9 mouse cellular contexts compared by ENCODE assay signal in the genomic region with DNA sequence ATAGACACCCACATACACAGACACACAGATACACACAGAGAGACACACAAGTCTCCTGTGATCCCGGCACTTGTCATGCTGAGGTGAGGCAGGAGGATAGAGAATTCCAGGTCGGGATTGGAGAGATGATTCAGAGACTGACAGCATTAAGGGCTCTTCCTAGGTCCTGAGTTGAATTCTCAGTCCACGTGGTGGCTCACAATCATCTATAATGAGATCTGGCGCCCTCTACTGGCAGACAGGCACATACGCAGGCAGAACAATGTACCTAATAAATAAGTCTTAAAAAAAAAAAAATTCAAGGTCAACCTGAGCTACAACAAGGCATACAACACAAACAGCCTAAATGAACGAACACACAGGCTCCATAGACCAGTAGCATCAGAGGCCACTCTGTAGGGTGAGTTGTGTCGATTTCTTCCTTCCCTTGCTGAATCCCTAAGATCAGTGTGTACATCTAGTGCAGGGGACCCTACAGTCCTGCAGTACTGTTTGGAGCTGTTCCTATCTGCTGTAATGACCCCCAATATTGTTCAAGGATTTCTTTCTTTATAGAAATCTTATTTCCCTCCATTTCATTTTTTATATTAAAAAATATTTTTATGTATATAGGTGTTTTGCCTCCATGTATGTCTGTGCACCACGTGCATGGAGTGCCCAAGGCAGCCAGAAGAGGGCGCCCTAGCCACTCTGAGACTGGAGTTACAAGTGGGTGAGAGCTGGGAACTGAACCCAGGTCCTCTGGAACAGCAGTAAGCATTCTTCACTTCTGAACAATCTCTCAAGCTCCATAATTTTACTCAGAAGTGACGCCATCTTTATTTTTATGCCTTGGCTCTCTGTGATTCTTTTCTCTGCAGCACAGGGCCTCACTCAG. TPM values are rescaled to one million over a fixed set of nuclear protein-coding genes. Genes with fewer than 3 reads are reported as not detected.
DNase-seq lines count a peak whose midpoint lies in the region; ATAC-seq and TF ChIP-seq lines count a peak whose summit lies in the region.
"Had no signal": no experiment of that assay in that cellular context is flagged by ENCODE, and none has a peak within 500 bp of the region (broad histone marks: within the 10 kb centered on the region; RNA-seq: fewer than 3 reads in every experiment).

No protein-coding gene starts in this region.

- H3K9me3 ChIP-seq in heart, embryonic 11.5 days (replicated peaks; ENCODE audit: control insufficient read depth, low read length), result no peaks in the 10 kb centered on the region
- no peaks in the 10 kb centered on the region for H3K9me3 ChIP-seq in embryonic facial prominence, embryonic 11.5 days (replicated peaks; ENCODE audit: control insufficient read depth, low read length)
- no peaks in the 10 kb centered on the region for H3K9me3 ChIP-seq in intestine, postnatal 0 days (ENCODE audit: control insufficient read depth)
- H3K9me3 ChIP-seq: liver, embryonic 15.5 days had no signal

- H3K9ac ChIP-seq in heart, adult 2 months (ENCODE audit: low read depth, low read length), result no peak overlapping the region
- H3K9ac ChIP-seq in heart, embryonic 11.5 days (ENCODE audit: low read depth, low read length), result no peak overlapping the region
- H3K9ac ChIP-seq in embryonic facial prominence, embryonic 11.5 days (replicated peaks; ENCODE audit: low read length), result no peak overlapping the region
- H3K9ac ChIP-seq in intestine, postnatal 0 days (ENCODE audit: low read depth, low read length), result no peak overlapping the region
- H3K9ac ChIP-seq: liver, embryonic 15.5 days had no signal

- intact Hi-C loops in heart, adult 2 months (cut with DNase I), result no loop called here

- H3K27me3 ChIP-seq in heart, adult 2 months (ENCODE audit: control insufficient read depth, insufficient read depth, low read length), result no peaks in the 10 kb centered on the region
- H3K27me3 ChIP-seq in heart, embryonic 11.5 days (ENCODE audit: control insufficient read depth, insufficient read depth, low read length), result peaks cover 10% of the 10 kb centered on the region; the same call in 1 of the 2 replicates
- H3K27me3 ChIP-seq in embryonic facial prominence, embryonic 11.5 days (ENCODE audit: control insufficient read depth, insufficient read depth, low read length), result no peaks in the 10 kb centered on the region
- H3K27me3 ChIP-seq in intestine, postnatal 0 days (replicated peaks; ENCODE audit: control insufficient read depth, insufficient read depth, low read length), result no peaks in the 10 kb centered on the region

- H3K4me3 ChIP-seq in heart, adult 2 months, result no peak overlapping the region
- no peak overlapping the region for H3K4me3 ChIP-seq in heart, embryonic 11.5 days (ENCODE audit: low read depth, low read length)
- H3K4me3 ChIP-seq in embryonic facial prominence, embryonic 11.5 days (ENCODE audit: low read depth, low read length), result no peak overlapping the region
- no peak overlapping the region for H3K4me3 ChIP-seq in intestine, postnatal 0 days (ENCODE audit: low read depth, low read length)
- H3K4me3 ChIP-seq: liver, embryonic 15.5 days had no signal

- H3K4me2 ChIP-seq in heart, embryonic 11.5 days, result no peak overlapping the region
- no peak overlapping the region for H3K4me2 ChIP-seq in embryonic facial prominence, embryonic 11.5 days (ENCODE audit: low read depth, low read length)
- no peak overlapping the region for H3K4me2 ChIP-seq in intestine, postnatal 0 days (replicated peaks; ENCODE audit: low read depth)
- H3K4me2 ChIP-seq: liver, embryonic 15.5 days had no signal

- peak; percentile 31 to 44 for DNase-seq in heart, adult 2 months
- peak; percentile 83 to 84 for DNase-seq in B cell, adult 2 months
- peak; percentile 50 for DNase-seq in adrenal gland, postnatal 25 days
- peak; percentile 85 for DNase-seq in embryonic facial prominence, embryonic 11.5 days (ENCODE audit: low spot score)
- DNase-seq in spleen, postnatal 10 days (ENCODE audit: low spot score in 2 of 2), result peak; percentile 37 to 81

- 31% methylated on average over 10 of the region's 10 CpGs for WGBS in heart, adult 2 months
- 31% methylated on average over 10 of the region's 10 CpGs for WGBS in heart, embryonic 11.5 days (ENCODE audit: insufficient replicate concordance)
- 30% methylated on average over 10 of the region's 10 CpGs for WGBS in embryonic facial prominence, embryonic 11.5 days
- 32% methylated on average over 10 of the region's 10 CpGs for WGBS in intestine, postnatal 0 days

- no peaks in the 10 kb centered on the region for H3K4me1 ChIP-seq in heart, adult 2 months (ENCODE audit: control insufficient read depth, insufficient read depth, low read length)
- no peaks in the 10 kb centered on the region for H3K4me1 ChIP-seq in heart, embryonic 11.5 days (ENCODE audit: control insufficient read depth, insufficient read depth, low read length)
- no peaks in the 10 kb centered on the region for H3K4me1 ChIP-seq in embryonic facial prominence, embryonic 11.5 days (ENCODE audit: control insufficient read depth, insufficient read depth, low read length)
- no peaks in the 10 kb centered on the region for H3K4me1 ChIP-seq in intestine, postnatal 0 days (replicated peaks; ENCODE audit: control insufficient read depth, insufficient read depth, low read length)

- TF ChIP-seq EP300 in heart, adult 2 months (IDR thresholded peaks at IDR 0.05; ENCODE audit: insufficient read depth, low read depth, low read length), result no peak

- H3K36me3 ChIP-seq in heart, adult 2 months (ENCODE audit: control insufficient read depth, insufficient read depth, low read length), result no peaks in the 10 kb centered on the region
- H3K36me3 ChIP-seq in heart, embryonic 11.5 days (ENCODE audit: control insufficient read depth, insufficient read depth, low read length), result no peaks in the 10 kb centered on the region
- H3K36me3 ChIP-seq in embryonic facial prominence, embryonic 11.5 days (replicated peaks; ENCODE audit: control insufficient read depth, insufficient read depth, low read depth, low read length), result no peaks in the 10 kb centered on the region
- H3K36me3 ChIP-seq in intestine, postnatal 0 days (ENCODE audit: control insufficient read depth, insufficient read depth), result peaks cover 9% of the 10 kb centered on the region; the same call in 1 of the 2 replicates

- TF ChIP-seq POLR2A in heart, adult 2 months (IDR thresholded peaks at IDR 0.05; ENCODE audit: insufficient read depth, low read depth, low read length), result no peak

- TF ChIP-seq CTCF in heart, adult 2 months (IDR thresholded peaks at IDR 0.05), result peak; percentile 83
- peak; percentile 87 for TF ChIP-seq CTCF in intestine, postnatal 0 days (IDR thresholded peaks at IDR 0.05; ENCODE audit: low read depth)

- H3K27ac ChIP-seq in heart, adult 2 months, result no peak overlapping the region
- no peak overlapping the region for H3K27ac ChIP-seq in heart, embryonic 11.5 days (ENCODE audit: low read depth, low read length)
- H3K27ac ChIP-seq in embryonic facial prominence, embryonic 11.5 days (replicated peaks; ENCODE audit: low read depth, low read length), result no peak overlapping the region
- no peak overlapping the region for H3K27ac ChIP-seq in intestine, postnatal 0 days (ENCODE audit: low read depth, low read length)
- H3K27ac ChIP-seq: liver, embryonic 15.5 days had no signal

- ATAC-seq in heart, embryonic 11.5 days (replicated peaks; ENCODE audit: insufficient number of reproducible peaks, low FRiP score, low TSS enrichment), result no peak
- no peak for ATAC-seq in embryonic facial prominence, embryonic 11.5 days (replicated peaks; ENCODE audit: insufficient number of reproducible peaks, low FRiP score, low TSS enrichment, low read depth)
- peak; percentile 35; the same call in 1 of the 2 replicates for ATAC-seq in intestine, postnatal 0 days
- peak; percentile 91 for ATAC-seq in megakaryocyte progenitor cell, adult 5-6 weeks (replicated peaks; ENCODE audit: poor library complexity)

- no peaks in the 10 kb centered on the region for H3K79me2 ChIP-seq in heart, adult 2 months (replicated peaks; ENCODE audit: control insufficient read depth, insufficient read depth, low read length)

RNA-seq across cellular contexts. Expression of gene H2-K1, which starts 8.1 kb away (rescaled TPM):
- 100 to 1,000 TPM; 103 to 117 TPM for total RNA-seq in heart, adult 2 months (2021)
- polyA plus RNA-seq in heart, adult 2 months (2012; rRNA removed), result 655 and 1,075 TPM in 2 replicates
- polyA plus RNA-seq in heart, embryonic 11.5 days (2014; fragmentation: Nextera tagmentation; extraction: Ambion mirVana), result 13.8 and 13.9 TPM in 2 replicates
- 321 and 327 TPM in 2 replicates for total RNA-seq in adrenal gland, postnatal 25 days (2021)
- 7.5 and 7.6 TPM in 2 replicates for polyA plus RNA-seq in embryonic facial prominence, embryonic 11.5 days (2014; fragmentation: Nextera tagmentation; extraction: Ambion mirVana)
- 896 and 933 TPM in 2 replicates for polyA plus RNA-seq in intestine, postnatal 0 days (2015; fragmentation: Nextera tagmentation; extraction: Ambion mirVana)
- 914 and 1,011 TPM in 2 replicates for total RNA-seq in megakaryocyte progenitor cell, adult 5-6 weeks (2015)
- 697 and 748 TPM in 2 replicates for total RNA-seq in megakaryocyte progenitor cell, adult 5-6 weeks (2017)

RNA-seq across cellular contexts. Expression of gene Ring1, which starts 32.5 kb away (rescaled TPM):
- total RNA-seq in heart, adult 2 months (2021), result 10 to 100 TPM; 13.0 to 13.1 TPM
- 18.6 and 20.8 TPM in 2 replicates for polyA plus RNA-seq in heart, adult 2 months (2012; rRNA removed)
- 3.9 and 4.4 TPM in 2 replicates for polyA plus RNA-seq in heart, embryonic 11.5 days (2014; fragmentation: Nextera tagmentation; extraction: Ambion mirVana)
- 50.8 and 66.2 TPM in 2 replicates for total RNA-seq in adrenal gland, postnatal 25 days (2021)
- 3.8 and 6.6 TPM in 2 replicates for polyA plus RNA-seq in embryonic facial prominence, embryonic 11.5 days (2014; fragmentation: Nextera tagmentation; extraction: Ambion mirVana)
- 9.1 and 10.1 TPM in 2 replicates for polyA plus RNA-seq in intestine, postnatal 0 days (2015; fragmentation: Nextera tagmentation; extraction: Ambion mirVana)
- 8.1 and 9.6 TPM in 2 replicates for total RNA-seq in megakaryocyte progenitor cell, adult 5-6 weeks (2015)
- 9.8 and 12.7 TPM in 2 replicates for total RNA-seq in megakaryocyte progenitor cell, adult 5-6 weeks (2017)

RNA-seq across cellular contexts. Expression of gene H2-Ke6, which starts 35.8 kb away (rescaled TPM):
- total RNA-seq in heart, adult 2 months (2021), result 100 to 1,000 TPM; 112 to 138 TPM
- polyA plus RNA-seq in heart, adult 2 months (2012; rRNA removed), result 87.0 and 91.6 TPM in 2 replicates
- 29.4 and 35.5 TPM in 2 replicates for polyA plus RNA-seq in heart, embryonic 11.5 days (2014; fragmentation: Nextera tagmentation; extraction: Ambion mirVana)
- 239 TPM in 2 replicates for total RNA-seq in adrenal gland, postnatal 25 days (2021)
- 43.0 and 46.3 TPM in 2 replicates for polyA plus RNA-seq in embryonic facial prominence, embryonic 11.5 days (2014; fragmentation: Nextera tagmentation; extraction: Ambion mirVana)
- 59.8 and 67.1 TPM in 2 replicates for polyA plus RNA-seq in intestine, postnatal 0 days (2015; fragmentation: Nextera tagmentation; extraction: Ambion mirVana)
- total RNA-seq in megakaryocyte progenitor cell, adult 5-6 weeks (2015), result 61.7 and 65.6 TPM in 2 replicates
- total RNA-seq in megakaryocyte progenitor cell, adult 5-6 weeks (2017), result 36.6 and 46.5 TPM in 2 replicates

RNA-seq across cellular contexts. Expression of gene Rps18, which starts 36.2 kb away (rescaled TPM):
- total RNA-seq in heart, adult 2 months (2021), result 100 to 1,000 TPM; 364 to 420 TPM
- polyA plus RNA-seq in heart, adult 2 months (2012; rRNA removed), result 180 and 194 TPM in 2 replicates
- 1,135 and 1,150 TPM in 2 replicates for polyA plus RNA-seq in heart, embryonic 11.5 days (2014; fragmentation: Nextera tagmentation; extraction: Ambion mirVana)
- total RNA-seq in adrenal gland, postnatal 25 days (2021), result 630 and 736 TPM in 2 replicates
- 1,395 and 1,560 TPM in 2 replicates for polyA plus RNA-seq in embryonic facial prominence, embryonic 11.5 days (2014; fragmentation: Nextera tagmentation; extraction: Ambion mirVana)
- polyA plus RNA-seq in intestine, postnatal 0 days (2015; fragmentation: Nextera tagmentation; extraction: Ambion mirVana), result 1,060 and 1,067 TPM in 2 replicates
- 3,964 and 4,103 TPM in 2 replicates for total RNA-seq in megakaryocyte progenitor cell, adult 5-6 weeks (2015)
- total RNA-seq in megakaryocyte progenitor cell, adult 5-6 weeks (2017), result 1,202 and 1,622 TPM in 2 replicates

RNA-seq across cellular contexts. Expression of gene Vps52, which starts 36.4 kb away (rescaled TPM):
- total RNA-seq in heart, adult 2 months (2021), result 10 to 100 TPM; 38.1 to 39.1 TPM
- 47.8 and 56.4 TPM in 2 replicates for polyA plus RNA-seq in heart, adult 2 months (2012; rRNA removed)
- 28.1 and 29.5 TPM in 2 replicates for polyA plus RNA-seq in heart, embryonic 11.5 days (2014; fragmentation: Nextera tagmentation; extraction: Ambion mirVana)
- 57.4 and 70.0 TPM in 2 replicates for total RNA-seq in adrenal gland, postnatal 25 days (2021)
- polyA plus RNA-seq in embryonic facial prominence, embryonic 11.5 days (2014; fragmentation: Nextera tagmentation; extraction: Ambion mirVana), result 26.9 and 27.7 TPM in 2 replicates
- 23.5 and 25.5 TPM in 2 replicates for polyA plus RNA-seq in intestine, postnatal 0 days (2015; fragmentation: Nextera tagmentation; extraction: Ambion mirVana)
- total RNA-seq in megakaryocyte progenitor cell, adult 5-6 weeks (2015), result 16.6 and 19.1 TPM in 2 replicates
- 13.7 and 15.7 TPM in 2 replicates for total RNA-seq in megakaryocyte progenitor cell, adult 5-6 weeks (2017)

Comparison
In these comparisons a context has a peak if more than half of its experiments do, and no peak if none do; other contexts are left out.
1. RNA of gene H2-K1, which starts 8.1 kb away (polyA plus RNA-seq): 655 to 1,075 TPM in heart, adult 2 months and 896 to 933 TPM in intestine, postnatal 0 days; 13.8 to 13.9 TPM in heart, embryonic 11.5 days and 7.5 to 7.6 TPM in embryonic facial prominence, embryonic 11.5 days; every median in the first group is over 10 times any median in the second.
2. ATAC-seq: peak in intestine, postnatal 0 days (single experiment) and megakaryocyte progenitor cell, adult 5-6 weeks (single experiment); none in heart, embryonic 11.5 days (single experiment) and embryonic facial prominence, embryonic 11.5 days (single experiment).
3. Peak in every context shown above with its lines, with median percentiles within 50 percentile points of each other: DNase-seq.